Mouse (Mus musculus) G1E (cell line): ENCODE data around the gene Dmwd. TPM values are rescaled to one million over a fixed set of nuclear protein-coding genes. Genes with fewer than 3 reads are reported as not detected.

Experiments used
- ATAC-seq: 2 replicates; pipeline ENCODE4 v1.8.0; 2016; ENCODE audit warnings: mild to moderate bottlenecking; ENCODE audit not compliant: insufficient number of reproducible peaks, poor library complexity, low FRiP score, severe bottlenecking; ENCODE audit errors: extremely low read depth
- DNase-seq: peaks from one replicate; pipeline ENCODE4 v3.0.0; 2012; ENCODE audit warnings: low spot score
- H3K27me3 ChIP-seq: 2 replicates; pipeline ENCODE4 v1.6.1; 2012; ENCODE audit warnings: mild to moderate bottlenecking, low read length, inconsistent platforms; ENCODE audit not compliant: insufficient read depth
- H3K36me3 ChIP-seq: replicated peaks from 2 replicates; pipeline ENCODE3; 2012; ENCODE audit warnings: mild to moderate bottlenecking, inconsistent platforms
- H3K4me1 ChIP-seq: 2 replicates; pipeline ENCODE4 v1.6.1; 2012; ENCODE audit warnings: low read depth, low read length, inconsistent platforms, mixed read lengths; ENCODE audit not compliant: insufficient read depth
- H3K4me3 ChIP-seq: 2 replicates; pipeline ENCODE4 v1.5.1; 2012; ENCODE audit warnings: low read depth, mild to moderate bottlenecking, inconsistent platforms, low read length, moderate library complexity, mixed read lengths
- H3K9me3 ChIP-seq: replicated peaks from 2 replicates; pipeline ENCODE4 v1.6.1; 2012; ENCODE audit warnings: inconsistent platforms
- CTCF ChIP-seq: IDR thresholded peaks from 2 replicates; pipeline ENCODE4 v1.5.1; 2012; ENCODE audit warnings: low read depth, low read length, inconsistent platforms, mixed read lengths
- GATA1 ChIP-seq: IDR thresholded peaks from 2 replicates; pipeline ENCODE4 v1.6.1; 2012; ENCODE audit warnings: borderline replicate concordance, low read length, inconsistent platforms, mixed read lengths
- GATA2 ChIP-seq: IDR thresholded peaks from 2 replicates; pipeline ENCODE4 v1.6.1; 2012; ENCODE audit warnings: low read depth, low read length, inconsistent platforms, borderline replicate concordance
- POLR2AphosphoS5 ChIP-seq: IDR thresholded peaks from 2 replicates; pipeline ENCODE4 v1.6.1; 2012; ENCODE audit warnings: low read depth, low read length, inconsistent platforms; ENCODE audit not compliant: insufficient replicate concordance
- TAL1 ChIP-seq: conservative IDR thresholded peaks from 2 replicates; pipeline ENCODE4 v1.6.1; 2012; ENCODE audit warnings: low read depth, low read length, inconsistent platforms, mixed read lengths
- polyA plus RNA-seq: library from polyadenylated mRNA; stranded (reverse); fragments of >175 nt; gene quantifications from 2 replicates; pipeline ENCODE4 v1.2.3, GENCODE M21; 2012
- total RNA-seq, 2 experiments: library from RNA; stranded (forward) in 1 of 2; stranded (reverse) in 1 of 2; fragments of 200-1000 nt in 1 of 2; fragments of >200 nt in 1 of 2; fragmentation: Nextera tagmentation in 1 of 2; gene quantifications; 2 replicates each; pipeline ENCODE4 v1.2.3; 2014 to 2017

The Dmwd gene
- total and polyA plus RNA-seq, 3 experiments = 22.4 to 141 (median 36.2) TPM

- H3K9me3 ChIP-seq = no peaks in the 10 kb centered on the region
- ATAC-seq = no peak
- TF ChIP-seq POLR2AphosphoS5 = no peak
- no peak for TF ChIP-seq TAL1
- no peak for TF ChIP-seq GATA1
- no peak for TF ChIP-seq GATA2
- no peak for TF ChIP-seq CTCF
- DNase-seq = peak; percentile 30
- peaks cover 2% of the 10 kb centered on the region; the same call in 1 of the 2 replicates for H3K27me3 ChIP-seq
- peaks cover 61% of the 10 kb centered on the region for H3K4me1 ChIP-seq
- peaks cover 40% of the 10 kb centered on the region for H3K36me3 ChIP-seq
- peak overlapping the region; percentile 81 for H3K4me3 ChIP-seq
Observed at GRCm38 (mm10) chr7:19076586-19076991, 562 bp downstream of the Dmwd start.

GRCm38 (mm10) chr7:19077761-19078160, 1.7 kb downstream of the Dmwd start:
- Histone ChIP-seq H3K4me1 (peaks cover 68% of the 10 kb centered on the region), H3K9me3 (no peaks in the 10 kb centered on the region), H3K36me3 (peaks cover 52% of the 10 kb centered on the region), H3K27me3 (no peaks in the 10 kb centered on the region; the same call in 1 of the 2 replicates), H3K4me3 (peak overlapping the region; percentile 81)
- ATAC-seq (peak; percentile 63), DNase-seq (peak; percentile 75)
- no peak for TF ChIP-seq POLR2AphosphoS5
- no peak for TF ChIP-seq CTCF
- TF ChIP-seq TAL1 = no peak
- TF ChIP-seq GATA2 = no peak
- TF ChIP-seq GATA1 = no peak

GRCm38 (mm10) chr7:19078732-19079131, 2.7 kb downstream of the Dmwd start:
- H3K27me3 ChIP-seq = no peaks in the 10 kb centered on the region; the same call in 1 of the 2 replicates
- peaks cover 76% of the 10 kb centered on the region for H3K4me1 ChIP-seq
- H3K9me3 ChIP-seq = no peaks in the 10 kb centered on the region
- DNase-seq (no peak), ATAC-seq (no peak)
- H3K4me3 ChIP-seq = no peak overlapping the region; the same call in 1 of the 2 replicates
- H3K36me3 ChIP-seq = peaks cover 62% of the 10 kb centered on the region
- no peak for TF ChIP-seq TAL1
- TF ChIP-seq GATA1 = no peak
- no peak for TF ChIP-seq GATA2
- TF ChIP-seq POLR2AphosphoS5 = no peak
- no peak for TF ChIP-seq CTCF

GRCm38 (mm10) chr7:19080451-19080950, 4.5 kb downstream of the Dmwd start:
- Histone ChIP-seq H3K36me3 (peaks cover 77% of the 10 kb centered on the region), H3K27me3 (no peaks in the 10 kb centered on the region; the same call in 1 of the 2 replicates), H3K9me3 (no peaks in the 10 kb centered on the region), H3K4me3 (peak overlapping the region; percentile 11; the same call in 1 of the 2 replicates), H3K4me1 (peaks cover 82% of the 10 kb centered on the region)
- DNase-seq (no peak), ATAC-seq (no peak)
- TF ChIP-seq TAL1 (no peak), CTCF (no peak), POLR2AphosphoS5 (no peak), GATA1 (no peak), GATA2 (no peak)

GRCm38 (mm10) chr7:19082171-19082570, 6.1 kb downstream of the Dmwd start:
- Histone ChIP-seq H3K36me3 (peaks cover 89% of the 10 kb centered on the region), H3K9me3 (no peaks in the 10 kb centered on the region), H3K27me3 (no peaks in the 10 kb centered on the region; the same call in 1 of the 2 replicates), H3K4me3 (no peak overlapping the region), H3K4me1 (peaks cover 90% of the 10 kb centered on the region)
- TF ChIP-seq CTCF (no peak), TAL1 (no peak), GATA2 (no peak), POLR2AphosphoS5 (no peak), GATA1 (no peak)
- DNase-seq (no peak), ATAC-seq (no peak)

- Histone ChIP-seq H3K36me3 (peaks cover 92% of the 10 kb centered on the region), H3K9me3 (no peaks in the 10 kb centered on the region), H3K4me3 (no peak overlapping the region), H3K4me1 (peaks cover 90% of the 10 kb centered on the region), H3K27me3 (no peaks in the 10 kb centered on the region; the same call in 1 of the 2 replicates)
- TF ChIP-seq GATA2 (no peak), GATA1 (no peak), TAL1 (no peak), POLR2AphosphoS5 (no peak), CTCF (no peak)
- no peak for ATAC-seq
- no peak for DNase-seq
Observed at GRCm38 (mm10) chr7:19083096-19083495, 7.1 kb downstream of the Dmwd start.

- H3K9me3 ChIP-seq = no peaks in the 10 kb centered on the region
- no peak within 1 kb of the TSS; the same call in 1 of the 2 replicates for H3K4me3 ChIP-seq
- peaks cover 92% of the 10 kb centered on the region for H3K36me3 ChIP-seq
- DNase-seq = no peak
- peaks cover 90% of the 10 kb centered on the region for H3K4me1 ChIP-seq
- H3K27me3 ChIP-seq = no peaks in the 10 kb centered on the region; the same call in 1 of the 2 replicates
- no peak for ATAC-seq
- no peak for TF ChIP-seq POLR2AphosphoS5
- TF ChIP-seq TAL1 = no peak
- TF ChIP-seq CTCF = no peak
Observed at GRCm38 (mm10) chr7:19083701-19084100, 7.7 kb downstream of the Dmwd start, which contains the start of gene Dmpk. Gene Dmpk (plus strand): TSS chr7:19083849.
